Mouse (Mus musculus): ENCODE measurements around the gene Orc2. TPM values are rescaled to one million over a fixed set of nuclear protein-coding genes. Genes with fewer than 3 reads are reported as not detected.

The Orc2 gene
- 1 to 10 TPM; 9.3 to 9.6 TPM for total RNA-seq (2021)

DNA sequence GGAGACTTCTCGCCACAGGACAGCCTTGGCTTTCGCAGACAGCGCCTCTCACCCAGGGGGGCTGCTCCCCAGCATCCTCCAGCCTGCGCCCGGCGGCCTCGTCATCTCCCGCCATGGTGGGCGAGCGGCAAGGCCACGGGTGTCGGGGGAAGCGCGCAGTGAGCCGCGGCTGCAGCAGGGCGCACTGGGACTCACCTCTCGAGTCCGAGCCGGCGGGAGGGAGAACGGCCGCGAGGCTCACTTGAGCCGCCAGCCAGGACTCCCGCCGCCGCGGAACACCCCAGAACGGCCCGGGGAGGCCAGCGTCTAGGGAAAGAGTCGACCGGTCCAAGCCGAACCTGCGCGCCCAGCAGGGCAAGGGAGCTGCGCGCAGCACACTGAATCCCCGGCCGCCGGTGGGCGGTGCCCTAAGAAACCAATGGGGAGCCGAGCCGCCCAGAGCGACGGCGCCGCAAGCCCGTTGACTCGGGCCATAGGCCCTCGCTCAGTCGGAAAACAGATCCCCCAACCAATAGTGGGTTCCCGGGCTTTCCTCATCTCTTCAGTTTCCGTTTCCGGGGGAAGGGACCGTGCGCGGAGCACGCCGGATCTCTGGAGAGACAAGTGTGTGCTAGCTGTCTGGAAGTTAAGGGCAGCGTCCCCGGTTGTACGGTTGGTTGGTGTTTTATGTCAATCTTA lies at the start of gene Orc2:
TSS of gene Orc2 (minus strand) at position 533 of the 678 bp plus-strand sequence.
- DNase-seq (ENCODE audit: low spot score): peak; percentile 88
- intact Hi-C loops (cut with DNase I): no loop called here

DNA sequence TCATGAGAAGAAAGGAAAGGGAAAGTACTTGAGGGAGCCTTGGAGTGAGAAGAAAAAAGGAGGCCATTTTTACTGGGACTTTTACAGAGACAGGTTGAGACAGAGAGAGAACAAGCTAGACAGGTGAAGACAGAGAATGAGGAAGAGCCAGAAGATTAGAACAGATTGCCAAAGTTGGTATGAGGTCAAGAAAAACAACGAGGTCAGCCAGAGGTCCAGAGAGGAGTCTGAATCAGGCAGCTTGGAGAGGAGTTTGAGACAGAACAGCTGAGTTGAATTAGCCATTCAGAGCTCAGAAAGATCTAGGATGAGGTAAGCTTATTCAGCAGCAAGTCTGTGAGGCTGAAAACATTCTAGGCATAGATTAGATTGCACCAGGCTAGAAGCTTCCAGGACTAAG lies 36.5 kb upstream of the Orc2 start:
- no peak for DNase-seq (ENCODE audit: low spot score)
- intact Hi-C loops (cut with DNase I): no loop called here

DNA sequence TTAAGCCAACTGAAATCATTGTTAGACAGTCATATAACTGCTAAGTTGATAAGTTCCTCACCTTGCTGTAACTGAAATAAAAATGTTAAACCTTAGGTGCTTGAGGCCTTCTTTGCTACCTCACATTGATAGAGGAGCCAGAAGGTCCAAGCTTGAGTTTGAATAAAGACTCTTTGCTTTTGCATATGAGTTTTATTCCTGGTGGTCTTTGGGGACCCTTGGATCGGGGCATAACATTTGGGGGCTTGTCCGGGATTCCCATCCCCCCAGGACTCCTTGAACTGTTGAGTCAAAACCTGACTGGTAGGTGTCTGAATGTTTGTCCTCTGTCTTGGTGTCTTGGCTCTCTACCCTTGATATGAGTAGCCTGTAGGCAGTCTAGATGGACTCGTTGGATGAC lies 2.3 kb upstream of the Orc2 start:
- no peak for DNase-seq (ENCODE audit: low spot score)
- intact Hi-C loops (cut with DNase I): no loop called here

DNA sequence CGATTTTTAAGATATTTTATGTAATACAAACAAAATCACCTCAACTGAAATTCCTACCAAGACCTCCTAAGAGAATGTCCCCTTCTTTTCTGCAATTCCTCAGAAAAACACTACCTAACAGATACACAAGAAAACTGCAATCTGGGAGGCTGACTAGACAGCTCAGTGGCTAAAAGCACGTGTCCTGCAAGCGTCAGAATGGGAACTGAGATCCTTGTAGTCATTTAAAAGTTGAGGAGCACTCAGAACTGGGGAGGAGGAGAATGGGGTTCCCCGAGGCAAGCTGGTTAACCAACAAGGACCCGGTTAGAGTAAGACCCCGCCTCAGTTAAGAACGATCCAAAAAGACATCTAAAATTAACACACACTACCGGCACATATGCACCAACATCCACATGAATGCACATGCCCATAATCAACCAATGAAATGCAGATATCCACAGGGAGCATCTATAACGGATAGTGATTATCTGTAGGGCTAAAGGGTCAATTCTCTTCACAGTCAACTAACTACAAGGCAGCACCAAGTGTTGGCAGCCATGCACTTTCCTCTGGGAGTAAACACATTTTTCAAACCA lies 1.0 kb downstream of the Orc2 start:
- intact Hi-C loops (cut with DNase I): no loop called here
- no peak for DNase-seq (ENCODE audit: low spot score)

DNA sequence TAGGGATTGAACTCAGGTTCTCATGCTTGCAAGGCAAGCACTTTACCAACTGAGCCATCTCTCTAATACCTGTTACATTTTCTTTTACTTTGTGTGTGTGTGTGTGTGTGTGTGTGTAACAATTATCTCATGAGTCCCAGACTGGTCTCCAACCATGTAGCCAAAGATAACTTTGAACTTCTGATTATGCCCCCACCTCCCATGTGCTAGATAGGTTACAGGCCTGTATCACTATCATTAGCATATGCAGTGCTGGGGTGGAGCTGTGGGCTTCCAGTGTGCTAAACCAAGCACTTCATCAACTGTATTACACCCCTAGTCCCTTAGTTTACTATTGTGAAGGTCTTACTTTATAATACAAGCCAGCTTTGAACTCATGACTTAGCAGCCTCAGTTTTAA lies 1.8 kb downstream of the Orc2 start:
- intact Hi-C loops (cut with DNase I): no loop called here
- no peak for DNase-seq (ENCODE audit: low spot score)

DNA sequence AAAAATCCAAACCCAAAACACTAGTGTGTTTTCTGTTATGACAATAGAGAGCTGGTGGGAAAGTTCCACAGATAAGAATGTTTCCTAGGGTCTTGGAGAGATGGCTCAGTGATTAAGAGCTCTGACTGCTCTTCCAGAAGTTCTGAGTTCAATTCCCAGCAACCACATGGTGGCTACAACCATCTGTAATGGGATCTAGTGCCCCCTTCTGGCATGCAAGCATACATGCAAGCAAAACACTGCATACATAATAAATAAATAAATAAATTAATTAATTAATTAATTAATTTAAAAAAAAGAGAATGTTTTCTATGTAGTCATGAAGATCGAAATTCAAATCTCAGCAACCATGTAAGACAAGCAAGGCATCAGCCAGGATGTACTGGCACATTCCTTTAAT lies 6.2 kb downstream of the Orc2 start:
- intact Hi-C loops (cut with DNase I): no loop called here
- no peak for DNase-seq (ENCODE audit: low spot score)

DNA sequence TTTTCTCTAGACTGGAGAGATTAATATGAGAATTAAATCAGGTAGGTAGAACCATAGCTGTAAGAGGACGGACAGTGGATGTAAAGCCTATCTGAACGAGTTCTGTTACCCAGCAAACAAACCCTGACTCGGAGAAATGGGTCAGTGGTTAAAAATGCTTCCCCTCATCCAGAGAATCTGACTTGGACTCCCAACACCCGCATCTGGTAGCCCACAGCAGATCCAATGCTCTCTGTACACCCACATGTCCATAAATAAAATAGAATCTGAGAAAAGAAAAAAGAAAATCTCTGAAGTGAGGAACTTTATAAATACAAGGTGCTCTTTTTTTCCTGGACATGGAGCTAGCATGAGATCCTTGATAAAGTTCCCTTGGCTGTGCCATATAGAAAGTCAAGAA lies 7.2 kb downstream of the Orc2 start:
- intact Hi-C loops (cut with DNase I): no loop called here
- DNase-seq (ENCODE audit: low spot score): no peak

DNA sequence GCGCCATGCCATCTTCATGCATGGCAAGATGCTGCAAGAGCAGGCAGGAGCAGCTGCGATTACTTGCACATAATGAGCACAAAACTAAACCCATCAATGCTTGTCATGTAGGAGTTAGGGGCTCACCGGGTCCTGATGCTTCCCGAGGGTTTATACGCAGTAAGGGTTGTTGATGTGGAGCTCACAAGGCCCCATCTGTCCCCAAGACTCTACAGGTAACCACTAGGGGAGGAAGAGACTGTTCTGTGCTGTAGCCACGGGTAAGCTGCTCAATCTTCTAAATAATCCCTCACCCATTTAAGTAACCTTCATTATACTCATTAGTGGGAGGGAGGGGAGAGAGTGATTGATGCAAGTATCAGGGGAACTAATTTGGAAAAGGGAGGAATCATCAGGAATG lies 9.3 kb downstream of the Orc2 start:
- DNase-seq (ENCODE audit: low spot score): no peak
- intact Hi-C loops (cut with DNase I): no loop called here

DNA sequence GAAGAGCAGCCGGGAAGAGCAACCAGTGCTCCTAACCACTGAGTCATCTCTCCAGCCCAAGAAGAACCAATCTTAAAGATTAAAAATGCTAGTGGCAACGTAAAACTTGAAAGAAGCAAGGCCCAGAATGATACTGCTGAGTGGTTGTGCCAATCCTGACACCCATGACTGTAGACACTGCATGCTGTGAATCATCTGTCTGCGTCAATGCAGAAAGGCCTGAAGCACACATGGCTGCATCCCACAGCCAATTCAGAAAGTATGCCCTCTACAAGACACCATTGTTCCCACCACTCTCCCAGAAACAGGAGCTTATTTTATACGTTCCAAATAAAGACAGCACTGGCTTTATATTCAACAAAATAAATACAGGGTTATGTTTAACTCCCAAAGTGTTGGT lies 22.3 kb downstream of the Orc2 start:
- DNase-seq (ENCODE audit: low spot score): no peak
- intact Hi-C loops (cut with DNase I): no loop called here

DNA sequence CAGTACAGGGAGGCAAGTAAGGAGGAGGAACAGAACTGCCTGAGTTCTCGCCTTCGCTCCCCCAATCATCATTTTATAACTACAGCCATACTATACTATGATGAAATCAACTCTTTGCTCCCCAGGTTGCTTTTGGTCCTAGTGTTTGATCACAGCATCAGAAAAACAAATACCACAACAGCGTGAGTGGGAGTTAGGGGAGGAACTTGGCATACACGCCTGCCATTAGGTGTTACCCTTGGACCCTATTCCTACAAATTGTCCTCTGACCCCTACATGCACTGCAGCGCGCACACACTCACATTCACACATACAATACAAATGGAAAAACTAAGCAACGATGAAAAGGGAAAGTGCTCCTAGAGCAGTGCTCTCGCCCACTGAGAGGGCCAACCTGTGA lies 29.2 kb downstream of the Orc2 start:
- intact Hi-C loops (cut with DNase I): no loop called here
- no peak for DNase-seq (ENCODE audit: low spot score)

DNA sequence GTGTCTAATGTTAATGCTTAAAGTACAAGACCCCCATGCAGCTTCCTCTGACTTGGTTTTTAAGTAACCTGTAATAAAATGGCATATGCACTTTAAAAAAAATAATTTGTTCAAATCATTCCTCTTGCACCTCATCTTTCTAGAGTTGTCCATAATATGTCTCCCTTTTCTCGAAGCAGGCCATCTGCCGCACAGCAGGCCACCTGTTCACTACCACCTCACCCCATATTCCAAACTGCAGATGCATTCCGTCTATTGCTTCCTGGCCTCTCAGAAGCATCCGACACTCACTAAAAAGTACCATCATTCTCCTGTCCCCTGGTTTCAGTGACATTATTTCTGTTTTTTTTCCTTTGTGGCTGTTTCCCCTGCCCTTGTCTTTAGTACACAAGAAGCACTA lies 39.3 kb downstream of the Orc2 start:
- intact Hi-C loops (cut with DNase I): no loop called here
- DNase-seq (ENCODE audit: low spot score): no peak

DNA sequence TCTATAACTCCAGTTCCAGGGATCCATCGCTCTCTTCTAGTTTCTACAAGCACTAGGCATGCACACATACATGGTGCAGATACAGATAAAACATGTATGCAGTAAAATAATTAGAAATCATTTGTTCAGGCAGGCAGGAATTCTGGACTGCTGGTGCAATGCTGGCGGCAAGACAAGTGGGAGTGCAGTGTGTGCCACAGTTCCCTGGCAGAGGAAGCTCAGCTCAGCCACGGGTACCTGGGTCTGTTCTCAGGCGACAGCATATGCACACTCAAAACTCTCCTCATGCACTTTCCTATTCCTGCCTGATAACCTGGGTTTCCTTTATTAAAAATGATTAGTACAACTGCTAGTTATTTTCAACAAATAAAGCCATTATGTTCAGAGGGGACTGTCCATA lies 39.9 kb downstream of the Orc2 start:
- DNase-seq (ENCODE audit: low spot score): no peak
- intact Hi-C loops (cut with DNase I): no loop called here

DNA sequence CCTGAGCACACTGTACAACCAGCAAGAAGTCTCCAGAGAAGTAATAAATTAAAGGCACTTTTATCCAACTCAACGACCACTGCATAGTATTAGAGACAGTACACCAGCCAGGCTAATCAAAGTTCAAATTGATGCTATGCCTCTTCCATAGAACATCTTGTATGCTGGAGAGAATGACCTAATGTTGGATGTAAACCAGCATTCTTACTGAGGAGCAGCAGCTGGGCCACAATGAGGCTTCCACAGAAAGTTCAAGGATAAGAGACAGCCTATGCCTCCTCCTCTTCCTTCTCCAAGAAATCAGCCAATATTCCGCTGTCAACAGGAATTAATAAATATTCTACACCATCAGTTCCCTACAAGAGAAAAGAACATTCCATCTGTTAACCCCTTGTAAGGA lies 41.0 kb downstream of the Orc2 start:
- intact Hi-C loops (cut with DNase I): no loop called here
- DNase-seq (ENCODE audit: low spot score): no peak

DNA sequence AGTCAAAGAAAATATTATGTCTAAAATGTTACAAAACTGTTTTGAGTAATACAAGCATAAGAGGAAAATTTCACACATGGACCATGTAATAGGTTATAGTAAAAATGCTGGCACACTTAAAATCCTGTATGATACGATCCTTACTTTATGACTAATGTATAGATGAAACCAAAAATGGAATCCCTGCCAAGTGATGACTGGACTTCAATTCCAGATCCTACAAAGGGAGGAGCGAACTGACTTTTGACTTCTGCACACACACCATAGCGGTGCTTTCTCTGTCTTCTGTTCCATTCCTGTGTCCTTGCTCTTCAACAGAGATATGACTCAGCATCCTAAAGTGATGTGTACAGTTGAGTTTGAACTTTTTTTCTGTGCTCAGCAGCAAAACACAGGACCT lies 44.3 kb downstream of the Orc2 start:
- DNase-seq (ENCODE audit: low spot score): no peak
- intact Hi-C loops (cut with DNase I): no loop called here

DNA sequence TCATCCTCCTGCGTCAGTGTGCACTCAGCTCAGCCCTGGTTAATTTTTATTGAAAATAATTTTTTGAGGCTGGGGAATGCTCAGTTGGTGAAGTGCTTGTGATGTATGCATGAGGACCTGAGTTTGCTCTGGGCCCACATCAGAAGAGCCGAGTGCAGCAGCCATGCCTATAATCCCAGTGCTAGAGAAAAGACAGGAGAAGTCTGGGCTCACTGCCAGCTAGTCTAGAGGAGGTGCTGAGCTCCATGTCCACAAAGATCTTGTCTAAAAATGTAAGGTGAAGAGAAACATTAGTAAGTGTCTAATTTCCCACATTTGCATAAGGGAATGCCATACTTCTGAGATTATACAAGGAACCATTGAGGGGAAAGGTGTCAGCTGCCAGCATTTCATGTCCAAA lies 46.0 kb downstream of the Orc2 start:
- intact Hi-C loops (cut with DNase I): no loop called here
- no peak for DNase-seq (ENCODE audit: low spot score)

DNA sequence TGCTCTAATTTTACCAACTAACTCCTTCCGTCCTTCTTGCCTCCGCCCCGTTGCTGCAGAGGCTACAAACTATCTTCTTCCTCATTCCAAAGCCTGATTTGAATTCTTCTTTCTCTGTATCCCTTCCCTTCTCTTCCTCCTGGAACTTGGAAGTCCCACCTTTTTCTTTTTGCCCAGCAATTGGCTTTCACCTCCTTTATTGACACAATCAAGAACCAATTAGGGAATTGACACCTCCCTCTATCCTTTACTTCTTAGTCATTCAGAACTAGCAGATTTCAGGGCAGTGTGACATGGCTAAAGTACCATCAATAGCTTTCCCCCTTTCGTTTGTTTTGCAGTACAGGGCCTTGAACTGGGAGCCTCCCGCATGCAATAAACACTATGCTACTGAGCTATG lies 46.7 kb downstream of the Orc2 start:
- intact Hi-C loops (cut with DNase I): no loop called here
- no peak for DNase-seq (ENCODE audit: low spot score)

DNA sequence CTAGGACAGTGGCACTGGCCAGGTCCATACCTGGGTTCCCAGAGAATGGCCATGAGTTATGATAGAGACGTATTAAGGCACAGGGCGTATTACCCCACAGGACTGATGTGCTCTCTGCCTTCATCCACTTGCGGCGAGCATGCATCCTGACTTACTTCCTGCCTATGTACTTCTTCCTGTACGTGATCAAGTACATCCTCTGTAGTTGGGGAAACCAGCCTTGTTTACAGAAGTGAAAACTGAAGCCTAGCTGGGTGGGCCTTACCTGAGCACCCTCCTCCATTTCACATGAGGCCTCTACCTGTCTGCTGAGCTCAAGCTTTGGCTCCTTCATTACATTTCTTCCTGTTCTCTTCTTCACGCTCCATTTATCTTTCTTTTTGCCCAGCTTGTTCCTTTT lies 50.6 kb downstream of the Orc2 start:
- intact Hi-C loops (cut with DNase I): no loop called here
- no peak for DNase-seq (ENCODE audit: low spot score)

DNA sequence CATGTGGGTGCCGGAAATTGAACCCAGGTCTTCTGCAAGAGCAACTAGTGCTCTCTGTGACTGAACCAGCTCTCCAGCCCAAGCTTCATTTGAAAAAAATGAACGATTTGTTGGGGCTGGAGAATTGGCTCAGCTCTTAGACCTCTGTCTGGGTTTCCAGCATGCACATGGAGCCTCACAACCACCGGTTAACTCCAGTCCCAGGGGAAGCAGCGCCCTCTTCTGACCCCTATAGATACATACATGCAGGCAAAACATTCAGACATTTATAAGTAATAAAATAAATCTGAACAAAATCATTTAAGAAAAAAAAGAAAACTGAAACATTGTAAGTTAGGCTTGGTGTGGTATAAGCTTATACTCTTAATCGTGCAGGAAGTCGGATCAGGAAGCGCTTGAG lies 56.5 kb downstream of the Orc2 start:
- no peak for DNase-seq (ENCODE audit: low spot score)
- intact Hi-C loops (cut with DNase I): no loop called here

DNA sequence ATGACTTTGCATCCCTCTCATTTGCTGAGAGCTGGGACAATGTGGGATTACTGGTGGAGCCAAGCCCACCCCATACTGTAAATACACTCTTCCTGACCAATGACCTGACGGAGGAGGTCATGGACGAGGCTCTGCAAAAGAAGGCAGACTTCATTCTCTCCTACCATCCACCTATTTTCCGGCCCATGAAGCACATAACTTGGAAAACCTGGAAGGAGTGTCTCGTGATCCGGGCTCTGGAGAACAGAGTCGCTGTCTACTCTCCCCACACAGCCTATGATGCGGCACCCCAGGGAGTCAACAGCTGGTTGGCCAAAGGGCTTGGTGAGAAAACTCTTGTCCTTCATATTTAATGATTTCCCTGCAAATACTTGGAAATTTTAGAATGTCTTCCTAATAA lies 57.1 kb downstream of the Orc2 start:
- intact Hi-C loops (cut with DNase I): no loop called here
- no peak for DNase-seq (ENCODE audit: low spot score)

DNA sequence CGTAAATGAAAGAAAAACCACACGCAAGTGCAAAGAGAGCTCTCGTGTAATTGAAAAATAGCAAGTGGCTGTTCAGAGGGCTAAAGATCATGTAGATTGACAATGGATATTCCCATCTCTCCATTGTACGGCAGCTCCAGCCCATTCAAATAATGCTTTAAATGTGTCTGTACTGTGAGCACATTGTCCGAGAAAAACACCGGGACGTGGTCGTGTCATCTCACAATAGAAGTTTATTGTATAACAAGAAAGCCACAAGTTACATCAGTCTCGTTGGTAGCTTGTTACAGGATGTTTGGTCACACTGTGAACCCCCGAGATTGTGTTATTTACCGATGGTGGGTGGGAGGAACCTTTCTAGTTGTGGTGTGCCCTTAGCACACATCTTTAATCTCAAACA lies 59.0 kb downstream of the Orc2 start:
- intact Hi-C loops (cut with DNase I): no loop called here
- DNase-seq (ENCODE audit: low spot score): no peak

DNA sequence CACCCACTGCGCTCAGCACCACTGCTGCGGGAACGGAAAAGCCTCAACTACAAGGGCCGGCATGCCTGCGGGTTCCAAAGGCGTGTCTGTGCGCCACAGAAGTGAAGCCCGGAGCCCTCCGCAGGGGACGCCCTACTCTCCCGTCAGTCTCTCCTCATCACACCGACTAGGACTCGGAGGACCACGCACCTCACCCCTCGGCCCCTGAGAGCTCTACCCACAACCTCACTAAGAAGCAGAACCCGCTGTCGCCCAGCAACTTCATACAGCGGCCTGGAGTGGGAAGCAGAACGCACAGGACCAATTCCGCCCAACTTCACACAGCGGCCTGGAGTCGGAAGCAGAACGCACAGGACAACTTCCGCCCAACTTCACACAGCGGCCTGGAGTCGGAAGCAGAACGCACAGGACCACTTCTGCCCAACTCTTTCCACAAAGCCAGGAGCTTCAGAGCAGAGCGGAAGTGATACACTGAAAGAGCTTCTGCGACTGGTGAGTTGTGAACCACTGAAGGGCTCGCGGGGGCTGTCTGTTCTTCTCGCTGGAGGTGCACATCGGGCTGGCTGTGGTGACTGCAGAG lies 59.7 kb downstream of the Orc2 start, which contains the start of the genes Nif3l1 and Ppil3:
TSS of gene Nif3l1 (plus strand) at position 9 of the 580 bp plus-strand sequence.
TSS of gene Ppil3 (minus strand) at position 344 of the 580 bp plus-strand sequence.
- intact Hi-C loops (cut with DNase I): no loop called here

DNA sequence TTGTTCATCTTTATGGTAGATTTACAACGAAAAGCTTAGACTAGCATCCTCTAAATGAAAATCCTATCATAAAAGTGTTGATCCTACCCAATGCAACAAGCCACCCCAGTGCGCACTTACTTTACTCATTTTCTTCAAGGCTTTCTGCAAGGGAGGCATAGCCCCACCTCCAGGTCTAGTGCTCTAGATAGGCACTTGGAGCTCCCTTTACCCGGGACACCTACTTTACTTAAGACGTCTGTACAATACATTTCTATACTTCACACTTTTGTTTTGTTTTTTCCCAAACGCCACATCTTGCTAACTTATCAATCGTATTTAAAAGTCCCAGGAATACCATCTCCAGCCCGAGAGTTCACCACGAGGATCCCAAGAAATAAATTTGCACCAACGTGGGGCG lies 60.2 kb downstream of the Orc2 start:
- no peak for DNase-seq (ENCODE audit: low spot score)
- intact Hi-C loops (cut with DNase I): no loop called here

More for the DNA sequence above, 59.7 kb downstream of the Orc2 start, which contains the start of the genes Nif3l1 and Ppil3:
- peak; percentile 76 for DNase-seq (ENCODE audit: low spot score)

Measured in heart, postnatal 25 days (tissue).